Mouse (Mus musculus) kidney, adult 2 months (tissue): ENCODE measurements at regions not wholly inside any gene's neighbourhood (a gene's known extent, or its start where the extent isn't known, plus 50 kb on each side); places are given as distances from the start of the nearest gene placed in this dataset.

Experiments
- CTCF ChIP-seq: fragments of 200-500 bp; conservative IDR thresholded peaks from 2 replicates; pipeline ENCODE4 v1.5.1; 2011; ENCODE audit warnings: low read depth, mild to moderate bottlenecking, control low read depth, low read length, moderate library complexity, mixed read lengths; ENCODE audit not compliant: insufficient read depth, insufficient read length
- POLR2A ChIP-seq: fragments of 200-500 bp; IDR thresholded peaks from one replicate; pipeline ENCODE4 v1.6.1; 2011; ENCODE audit warnings: low read depth, low read length, control low read depth

DNA sequence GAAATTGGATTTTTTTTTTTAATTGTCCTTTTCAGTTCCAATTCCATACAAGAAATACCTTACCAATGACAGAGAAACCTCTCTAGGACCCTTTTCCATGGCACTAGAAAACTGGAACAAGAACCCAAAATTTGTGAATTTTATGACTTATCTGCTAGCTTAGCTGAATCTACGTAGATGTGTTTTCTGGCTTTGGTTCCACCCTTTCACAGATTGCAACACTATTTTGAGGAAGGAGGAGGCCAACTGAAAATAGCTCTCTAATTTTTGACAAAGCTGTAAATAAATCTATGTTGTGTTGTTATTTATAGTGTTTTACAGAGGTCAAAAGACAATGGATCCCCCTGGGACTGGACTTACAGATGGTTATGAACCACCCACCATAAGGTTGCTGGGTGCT is 130.6 kb upstream of the Rapgef5 start:
- TF ChIP-seq CTCF, result no peak
- TF ChIP-seq POLR2A, result no peak
